Mouse (Mus musculus) myocyte (in vitro differentiated cells): ENCODE measurements around the gene Zmat5. TPM values are rescaled to one million over a fixed set of nuclear protein-coding genes. Genes with fewer than 3 reads are reported as not detected.

Experiments used
- H3K27me3 ChIP-seq: one replicate; pipeline ENCODE4 v1.6.1; 2011; ENCODE audit not compliant: control insufficient read depth, insufficient read depth, insufficient read length
- H3K36me3 ChIP-seq: one replicate; pipeline ENCODE4 v1.6.1; 2011; ENCODE audit not compliant: control insufficient read depth, insufficient read depth
- H3K4me2 ChIP-seq: one replicate; pipeline ENCODE4 v1.6.1; 2011; ENCODE audit warnings: low read depth, control low read depth
- H3K4me3 ChIP-seq: one replicate; pipeline ENCODE4 v1.5.1; 2011; ENCODE audit warnings: mild to moderate bottlenecking, control low read depth, moderate library complexity
- H3K79me2 ChIP-seq: one replicate; pipeline ENCODE4 v1.6.1; 2011; ENCODE audit not compliant: control insufficient read depth, insufficient read depth
- H3ac ChIP-seq: one replicate; pipeline ENCODE4 v1.6.1; 2011; ENCODE audit not compliant: control insufficient read depth, insufficient read length
- CEBPB ChIP-seq: IDR thresholded peaks from 2 replicates; pipeline ENCODE4 v1.6.1; 2011; ENCODE audit warnings: mild to moderate bottlenecking, moderate library complexity; ENCODE audit not compliant: poor library complexity, insufficient read depth, severe bottlenecking
- E2F4 ChIP-seq: IDR thresholded peaks from one replicate; pipeline ENCODE4 v1.6.1; 2011; ENCODE audit warnings: mild to moderate bottlenecking, control low read depth, moderate library complexity; ENCODE audit not compliant: insufficient read depth
- MAX ChIP-seq: IDR thresholded peaks from one replicate; pipeline ENCODE4 v1.6.1; 2011; ENCODE audit warnings: low read depth, mild to moderate bottlenecking, control low read depth
- MYOD1 ChIP-seq, 3 experiments: IDR thresholded peaks; one replicate each; pipeline ENCODE4 v1.6.1; 2011; ENCODE audit warnings: control low read depth in 2 of 3, low read depth in 2 of 3, mild to moderate bottlenecking in 2 of 3, moderate library complexity in 1 of 3; ENCODE audit not compliant: insufficient read length in 2 of 3, control insufficient read depth in 1 of 3
- MYOG ChIP-seq, 3 experiments: IDR thresholded peaks; one replicate each; pipeline ENCODE4 v1.6.1; 2011; ENCODE audit warnings: control low read depth in 2 of 3, low read depth in 2 of 3, mild to moderate bottlenecking in 2 of 3; ENCODE audit not compliant: insufficient read length in 2 of 3, control insufficient read depth in 1 of 3, insufficient read depth in 1 of 3
- POLR2A ChIP-seq: IDR thresholded peaks from one replicate; pipeline ENCODE4 v1.6.1; 2011; ENCODE audit warnings: low read depth, mild to moderate bottlenecking, control low read depth, moderate library complexity; ENCODE audit not compliant: insufficient read length
- POLR2AphosphoS2 ChIP-seq: IDR thresholded peaks from one replicate; pipeline ENCODE4 v1.6.1; 2011; ENCODE audit warnings: low read depth, control low read depth; ENCODE audit not compliant: insufficient read length
- REST ChIP-seq: IDR thresholded peaks from one replicate; pipeline ENCODE4 v1.6.1; 2011; ENCODE audit warnings: mild to moderate bottlenecking, control low read depth, moderate library complexity; ENCODE audit not compliant: insufficient read depth, insufficient read length
- SRF ChIP-seq: IDR thresholded peaks from one replicate; pipeline ENCODE4 v1.6.1; 2011; ENCODE audit warnings: low read depth; ENCODE audit not compliant: control insufficient read depth, insufficient read length
- TCF12 ChIP-seq: IDR thresholded peaks from one replicate; pipeline ENCODE4 v1.6.1; 2011; ENCODE audit warnings: mild to moderate bottlenecking, control low read depth; ENCODE audit not compliant: poor library complexity, insufficient read depth, severe bottlenecking
- TCF3 ChIP-seq: IDR thresholded peaks from one replicate; pipeline ENCODE4 v1.6.1; 2011; ENCODE audit warnings: low read depth, control low read depth; ENCODE audit not compliant: insufficient read length
- USF1 ChIP-seq: IDR thresholded peaks from one replicate; pipeline ENCODE4 v1.6.1; 2011; ENCODE audit warnings: low read depth, mild to moderate bottlenecking, control low read depth, moderate library complexity
- polyA plus RNA-seq: library from polyadenylated mRNA; unstranded; fragments of >200 nt; fragmentation: generic; extraction: Trizol; gene quantifications from one replicate; pipeline ENCODE4 v1.2.1, GENCODE M21; 2012; ENCODE audit warnings: missing spikeins

The Zmat5 gene
- polyA plus RNA-seq, 1 experiment = 57.4 TPM

- H3K27me3 ChIP-seq = no peaks in the 10 kb centered on the region
- TF ChIP-seq MYOD1 (IDR thresholded peaks at IDR 0.05; ENCODE audit: control insufficient read depth in 1 of 3, insufficient read length in 2 of 3, low read depth in 2 of 3) (no peak), E2F4 (no peak), POLR2AphosphoS2 (no peak), REST (no peak), TCF3 (no peak), USF1 (no peak), POLR2A (no peak), MYOG (IDR thresholded peaks at IDR 0.05; ENCODE audit: control insufficient read depth in 1 of 3, insufficient read depth in 1 of 3, insufficient read length in 2 of 3, low read depth in 2 of 3) (no peak)
Observed at GRCm38 (mm10) chr11:4715596-4715995, 11.1 kb downstream of the Zmat5 start.

GRCm38 (mm10) chr11:4716530-4717236 lies 12.2 kb downstream of the Zmat5 start:
- TF ChIP-seq USF1 (no peak), TCF3 (no peak), REST (no peak), POLR2AphosphoS2 (no peak), TCF12 (no peak), MAX (no peak), MYOD1 (IDR thresholded peaks at IDR 0.05; ENCODE audit: control insufficient read depth in 1 of 3, insufficient read length in 2 of 3, low read depth in 2 of 3) (no peak), MYOG (IDR thresholded peaks at IDR 0.05; ENCODE audit: control insufficient read depth in 1 of 3, insufficient read depth in 1 of 3, insufficient read length in 2 of 3, low read depth in 2 of 3) (no peak), CEBPB (no peak), SRF (no peak), POLR2A (no peak), E2F4 (no peak)
- Histone ChIP-seq H3K79me2 (no peaks in the 10 kb centered on the region), H3K4me3 (no peak overlapping the region), H3ac (no peak overlapping the region), H3K36me3 (no peaks in the 10 kb centered on the region), H3K4me2 (no peak overlapping the region), H3K27me3 (no peaks in the 10 kb centered on the region)

More at GRCm38 (mm10) chr11:4715596-4715995, 11.1 kb downstream of the Zmat5 start:
- Histone ChIP-seq H3ac (no peak overlapping the region), H3K79me2 (no peaks in the 10 kb centered on the region), H3K4me3 (no peak overlapping the region), H3K4me2 (no peak overlapping the region), H3K36me3 (no peaks in the 10 kb centered on the region)

- no peaks in the 10 kb centered on the region for H3K36me3 ChIP-seq
- TF ChIP-seq MYOD1 (IDR thresholded peaks at IDR 0.05; ENCODE audit: control insufficient read depth in 1 of 3, insufficient read length in 2 of 3, low read depth in 2 of 3) (peak; percentile 42 to 84 (median 74)), CEBPB (no peak), TCF3 (no peak), MYOG (IDR thresholded peaks at IDR 0.05; ENCODE audit: control insufficient read depth in 1 of 3, insufficient read depth in 1 of 3, insufficient read length in 2 of 3, low read depth in 2 of 3) (peak; percentile 38 to 78 (median 77))
- H3K79me2 ChIP-seq = no peaks in the 10 kb centered on the region
- H3ac ChIP-seq = no peak overlapping the region
- no peak overlapping the region for H3K4me3 ChIP-seq
- H3K4me2 ChIP-seq = no peak overlapping the region
- H3K27me3 ChIP-seq = no peaks in the 10 kb centered on the region
Observed at GRCm38 (mm10) chr11:4718548-4718947, 14.1 kb downstream of the Zmat5 start.

- Histone ChIP-seq H3K36me3 (no peaks in the 10 kb centered on the region), H3K27me3 (no peaks in the 10 kb centered on the region), H3K79me2 (no peaks in the 10 kb centered on the region), H3K4me3 (no peak overlapping the region), H3K4me2 (no peak overlapping the region), H3ac (no peak overlapping the region)
- TF ChIP-seq TCF3 = no peak
- peak in 1 of 3 experiments; percentile 17 for TF ChIP-seq MYOD1 (IDR thresholded peaks at IDR 0.05; ENCODE audit: control insufficient read depth in 1 of 3, insufficient read length in 2 of 3, low read depth in 2 of 3)
Observed at GRCm38 (mm10) chr11:4719961-4720360, 15.5 kb downstream of the Zmat5 start.

GRCm38 (mm10) chr11:4720393-4720792 lies 15.9 kb downstream of the Zmat5 start:
- no peak overlapping the region for H3K4me3 ChIP-seq
- H3K27me3 ChIP-seq = no peaks in the 10 kb centered on the region
- H3K79me2 ChIP-seq = no peaks in the 10 kb centered on the region
- H3ac ChIP-seq = no peak overlapping the region
- no peaks in the 10 kb centered on the region for H3K36me3 ChIP-seq
- no peak overlapping the region for H3K4me2 ChIP-seq
- TF ChIP-seq TCF12 = no peak
- no peak for TF ChIP-seq POLR2A
- TF ChIP-seq POLR2AphosphoS2 = no peak
- peak in 1 of 3 experiments; percentile 20 for TF ChIP-seq MYOD1 (IDR thresholded peaks at IDR 0.05; ENCODE audit: control insufficient read depth in 1 of 3, insufficient read length in 2 of 3, low read depth in 2 of 3)
